Mouse (Mus musculus) telencephalon, adult 2 months (tissue): Measurements from ENCODE around the gene Eva1a.

Experiments used
- DNase-seq: peaks from one replicate; pipeline ENCODE4 v3.0.0-alpha.2; 2011; ENCODE audit warnings: low read depth, low spot score

Eva1a gene

GRCm38 (mm10) chr6:82066515-82067081 lies 25.8 kb downstream of the Eva1a start:
- DNase-seq, result no peak

- DNase-seq, result no peak
These were observed 29.6 kb downstream of the Eva1a start for GRCm38 (mm10) chr6:82070459-82070858.

DNA sequence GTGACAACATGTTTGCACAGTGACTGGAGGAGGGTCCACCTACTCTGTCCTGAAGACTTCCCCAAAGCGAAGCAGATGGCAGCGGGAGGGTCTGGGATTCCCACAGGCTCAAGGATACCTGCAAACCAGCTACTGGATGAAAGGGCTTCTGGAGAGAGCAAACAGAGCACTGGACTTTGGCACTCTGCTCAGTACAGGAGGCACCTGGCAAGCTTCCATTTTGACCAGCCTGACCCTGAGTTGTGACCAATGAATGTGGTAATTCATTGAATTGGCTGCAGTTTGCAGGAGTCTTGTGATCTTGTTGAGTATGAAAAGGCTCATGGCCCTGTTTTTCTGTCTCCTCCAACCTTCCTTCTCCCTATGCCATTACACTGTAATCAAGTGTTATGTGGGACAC lies 32.2 kb downstream of the Eva1a start:
- no peak for DNase-seq

DNA sequence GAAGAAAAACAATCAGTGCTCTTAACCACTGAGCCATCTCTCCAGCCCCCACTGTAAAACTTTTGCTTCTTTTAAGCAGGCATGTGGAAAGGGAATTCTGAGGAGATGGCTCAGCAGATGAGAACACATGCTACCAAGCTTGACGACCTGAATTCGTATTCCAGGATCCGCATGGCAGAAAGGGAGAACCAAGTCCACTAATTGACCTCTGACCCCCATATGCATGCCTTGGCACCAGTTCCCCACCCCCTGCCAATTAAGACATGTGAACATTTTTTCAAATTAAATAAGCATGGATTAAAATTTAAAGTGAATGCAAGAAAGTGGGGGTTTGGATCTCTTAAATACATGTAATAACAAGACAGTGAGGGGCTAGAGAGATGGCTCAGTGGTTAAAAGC lies 32.7 kb downstream of the Eva1a start:
- no peak for DNase-seq

GRCm38 (mm10) chr6:82076364-82076763 lies 35.5 kb downstream of the Eva1a start:
- DNase-seq, result no peak

DNA sequence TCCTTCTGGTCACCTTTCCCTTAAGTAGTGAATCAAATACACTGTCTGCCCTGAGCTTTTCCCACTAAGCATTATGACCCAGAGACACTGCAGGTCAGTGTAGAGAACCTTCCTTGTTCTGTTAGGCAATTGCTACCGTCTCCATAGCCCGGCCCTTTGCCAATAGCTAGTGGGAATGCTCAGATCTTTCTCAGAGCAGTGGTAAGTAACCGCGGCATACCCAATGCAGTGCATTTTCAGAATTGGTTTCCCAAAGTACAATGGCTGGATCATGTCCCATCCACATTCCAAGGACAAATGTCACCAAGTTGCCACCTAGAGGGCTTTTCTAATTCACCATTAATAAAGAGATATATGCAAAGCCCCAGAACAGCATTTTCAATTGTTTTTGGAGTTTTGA lies 38.0 kb downstream of the Eva1a start:
- no peak for DNase-seq

- DNase-seq, result no peak
These were observed 42.8 kb downstream of the Eva1a start for GRCm38 (mm10) chr6:82083655-82084054.

DNA sequence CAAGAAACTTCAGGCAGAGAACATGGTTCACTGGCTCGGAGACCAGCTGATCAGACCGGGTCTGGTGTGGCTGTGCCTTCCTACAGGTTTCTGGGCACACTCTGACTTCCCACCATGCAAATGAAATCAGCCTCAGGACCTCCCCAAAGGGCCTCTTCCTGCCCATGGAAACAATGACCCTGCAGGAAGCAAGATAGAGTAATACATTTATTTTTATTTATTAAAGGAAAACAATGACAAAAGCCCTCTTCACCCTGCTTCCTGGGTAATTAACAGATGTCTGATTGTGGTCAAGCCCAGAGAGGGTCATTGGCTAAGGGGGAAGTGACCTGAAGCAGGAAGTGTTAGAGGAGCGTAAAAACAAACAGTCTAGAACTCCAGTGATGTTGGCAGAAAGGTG lies 43.4 kb downstream of the Eva1a start:
- DNase-seq, result no peak

DNA sequence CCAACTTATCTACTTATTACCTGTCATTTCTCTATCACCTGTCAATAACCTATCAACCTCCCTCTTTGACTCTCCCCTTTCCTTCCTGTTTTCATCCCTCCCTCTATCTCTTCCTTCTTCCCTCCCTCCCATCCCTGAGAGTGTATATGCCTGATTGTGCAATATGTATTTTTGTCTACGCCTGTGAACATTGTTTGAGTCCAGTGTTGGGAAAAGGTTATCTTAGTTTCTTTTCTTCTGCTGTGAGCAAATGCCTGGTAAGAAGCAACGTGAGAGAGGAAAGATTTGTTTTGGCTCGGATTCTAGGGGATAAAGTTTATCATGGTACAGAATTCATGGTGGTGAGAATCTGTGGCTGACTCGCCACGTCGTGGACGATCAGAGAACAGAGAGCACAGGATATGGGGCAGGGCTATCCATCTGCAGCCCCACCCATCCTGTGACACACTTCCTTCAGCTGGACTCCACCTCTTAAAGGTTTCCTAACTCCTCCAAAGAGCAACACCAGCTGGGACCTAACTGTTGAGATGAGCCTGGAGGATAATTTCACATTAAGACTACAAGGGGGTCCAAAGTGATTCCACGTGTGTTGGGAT lies 44.6 kb downstream of the Eva1a start:
- no peak for DNase-seq

GRCm38 (mm10) chr6:82088133-82088532 lies 47.3 kb downstream of the Eva1a start:
- DNase-seq, result no peak

DNA sequence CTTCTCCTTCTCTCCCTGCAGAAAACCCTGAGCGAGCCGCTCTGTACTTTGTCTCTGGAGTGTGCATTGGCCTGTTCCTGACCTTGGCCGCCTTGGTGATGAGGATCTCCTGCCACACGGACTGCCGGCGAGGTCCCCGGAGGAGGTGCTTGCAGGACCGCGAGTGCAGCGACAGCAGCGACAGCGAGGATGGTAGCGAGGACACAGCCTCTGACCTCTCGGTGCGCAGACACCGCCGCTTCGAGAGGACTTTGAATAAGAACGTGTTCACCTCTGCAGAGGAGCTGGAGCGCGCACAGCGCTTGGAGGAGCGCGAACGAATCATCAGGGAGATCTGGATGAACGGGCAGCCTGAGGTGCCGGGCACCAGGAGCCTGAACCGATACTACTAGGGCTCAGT lies 50.9 kb downstream of the Eva1a start:
- DNase-seq, result no peak

DNA sequence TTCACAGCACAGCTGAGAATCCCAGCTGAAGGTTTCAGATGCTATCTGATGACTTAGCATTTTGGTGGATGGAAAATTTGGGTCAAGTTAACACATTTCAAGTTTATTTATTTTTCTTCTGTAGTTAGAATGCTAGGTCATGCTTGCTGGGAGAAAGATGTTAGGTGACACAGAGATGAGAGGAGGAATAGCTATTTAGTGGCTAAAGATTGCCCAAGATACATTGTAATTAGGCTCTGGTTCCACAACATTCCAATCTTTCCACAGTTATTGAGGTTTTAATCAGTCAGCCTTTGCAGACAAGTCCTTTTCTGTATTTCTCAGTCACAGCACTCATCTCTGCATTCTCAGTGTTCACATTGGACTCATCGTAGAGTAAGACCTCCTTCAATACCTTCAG lies 56.9 kb downstream of the Eva1a start:
- DNase-seq, result no peak

- DNase-seq, result no peak
These were observed 57.6 kb downstream of the Eva1a start for GRCm38 (mm10) chr6:82098456-82098855.

- no peak for DNase-seq
These were observed 69.6 kb downstream of the Eva1a start for GRCm38 (mm10) chr6:82110473-82110872.

DNA sequence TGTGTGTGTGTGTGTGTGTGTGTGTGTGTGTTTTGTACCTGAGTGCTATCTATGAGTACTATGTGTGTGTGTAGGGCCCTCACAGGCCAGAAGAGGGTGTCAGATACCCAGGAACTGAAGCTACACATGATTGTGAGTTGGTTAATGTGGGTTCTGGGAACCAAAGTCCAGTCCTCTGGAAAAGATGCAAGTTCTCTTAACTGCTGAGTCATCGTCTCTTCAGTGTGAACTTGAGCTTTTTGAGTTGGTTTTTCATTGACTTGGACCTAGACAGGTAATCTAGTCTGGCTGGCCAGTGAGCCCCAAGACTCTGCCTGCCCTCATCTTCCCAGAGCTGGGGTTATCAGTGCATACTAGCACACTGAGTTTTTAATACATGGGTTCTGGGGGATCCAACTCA lies 70.3 kb downstream of the Eva1a start:
- no peak for DNase-seq

- DNase-seq, result no peak
These were observed 70.7 kb downstream of the Eva1a start for GRCm38 (mm10) chr6:82111540-82111939.

DNA sequence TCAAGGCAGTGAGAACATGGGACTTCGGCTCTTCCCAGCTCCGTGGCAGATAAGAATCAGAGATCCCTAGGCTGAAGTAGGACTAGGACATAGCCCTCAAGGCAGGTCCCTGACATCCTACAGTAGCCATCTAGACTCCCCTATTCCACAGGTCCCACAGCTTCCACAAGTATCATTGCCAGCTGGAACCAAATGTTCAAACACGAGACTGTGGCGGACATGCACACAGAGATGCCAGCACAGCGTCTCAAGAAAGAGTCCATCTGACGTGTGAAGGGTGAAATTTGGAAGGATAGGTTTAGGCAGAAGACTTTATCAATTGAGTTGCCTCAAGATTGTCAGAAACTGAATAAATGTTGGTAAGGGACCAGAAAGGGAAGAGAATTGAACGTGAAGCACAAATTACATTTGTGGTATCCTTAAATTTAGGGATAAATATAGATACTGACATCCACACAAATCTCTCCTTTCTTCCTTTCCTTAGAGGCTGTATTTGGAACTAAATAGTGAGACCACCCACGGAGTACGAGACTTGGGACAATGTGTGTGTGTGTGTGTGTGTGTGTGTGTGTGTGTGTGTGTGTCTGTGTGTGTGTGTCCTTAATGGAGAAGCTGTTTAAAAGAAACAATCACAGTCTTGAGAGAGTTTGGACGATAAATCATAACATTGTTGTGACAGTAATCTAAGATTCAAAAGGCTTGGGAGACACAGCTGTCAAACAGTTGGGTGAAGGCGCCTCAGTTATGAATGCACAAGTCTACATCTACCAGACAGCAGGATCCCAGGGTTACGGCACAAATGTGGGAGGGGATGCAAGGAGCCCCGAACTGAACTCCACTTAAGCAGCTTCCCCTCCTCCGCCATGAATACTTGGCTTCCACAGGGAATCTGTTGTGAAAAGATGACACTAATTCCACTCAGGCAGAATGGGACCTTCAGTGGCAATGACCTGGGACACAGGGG lies 71.6 kb downstream of the Eva1a start:
- no peak for DNase-seq

- no peak for DNase-seq
These were observed 74.6 kb downstream of the Eva1a start for GRCm38 (mm10) chr6:82115335-82115965.

GRCm38 (mm10) chr6:82116176-82116575 lies 75.3 kb downstream of the Eva1a start:
- no peak for DNase-seq

DNA sequence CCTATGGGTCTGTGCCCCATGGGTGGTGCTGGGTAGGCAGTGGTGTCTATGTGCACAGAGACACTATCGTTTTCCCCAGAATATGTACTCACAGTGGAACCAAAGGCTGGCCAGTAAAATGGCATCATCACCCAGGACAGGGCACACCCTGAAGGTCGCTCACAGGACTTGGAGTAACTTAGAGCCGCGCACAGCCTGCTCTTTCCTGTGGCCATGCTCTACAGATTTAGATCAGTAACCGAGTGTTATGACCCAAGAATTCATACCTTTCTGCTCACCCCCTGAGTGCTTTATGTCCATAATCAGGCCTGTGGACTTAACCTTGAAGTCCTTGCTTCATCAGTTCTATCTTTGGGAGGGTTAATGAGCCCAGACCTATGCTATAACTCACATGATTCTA lies 77.0 kb downstream of the Eva1a start:
- DNase-seq, result no peak

- DNase-seq, result no peak
These were observed 78.7 kb downstream of the Eva1a start for GRCm38 (mm10) chr6:82119322-82120162.
